Mouse (Mus musculus) limb, embryonic 11.5 days (tissue): ENCODE measurements around the gene Ssbp2. TPM values are rescaled to one million over a fixed set of nuclear protein-coding genes. Genes with fewer than 3 reads are reported as not detected.

Experiments used
- ATAC-seq: fragments of 200-750 bp; cut with Nextera tagmentation; 2 replicates; pipeline ENCODE4 v1.8.0; 2017; ENCODE audit warnings: low read depth; ENCODE audit not compliant: insufficient number of reproducible peaks, low FRiP score, low TSS enrichment
- DNase-seq: peaks from one replicate; pipeline ENCODE4 v3.0.0-alpha.2; 2015; ENCODE audit warnings: low spot score
- H3K27ac ChIP-seq: fragments of 300-500 bp; sonication (generic); replicated peaks from 2 replicates; pipeline ENCODE4 v1.5.1; 2014; ENCODE audit warnings: low read depth, mild to moderate bottlenecking, low read length
- H3K27me3 ChIP-seq: fragments of 300-500 bp; sonication (generic); 2 replicates; pipeline ENCODE4 v1.6.1; 2014; ENCODE audit warnings: mild to moderate bottlenecking, low read length, mixed read lengths; ENCODE audit not compliant: control insufficient read depth, insufficient read depth
- H3K36me3 ChIP-seq: fragments of 300-500 bp; sonication (generic); 2 replicates; pipeline ENCODE4 v1.6.1; 2014; ENCODE audit warnings: mild to moderate bottlenecking, low read length, moderate library complexity, mixed read lengths; ENCODE audit not compliant: control insufficient read depth, insufficient read depth
- H3K4me1 ChIP-seq: fragments of 300-500 bp; sonication (generic); 2 replicates; pipeline ENCODE4 v1.6.1; 2014; ENCODE audit warnings: low read length, mixed read lengths; ENCODE audit not compliant: control insufficient read depth, insufficient read depth
- H3K4me2 ChIP-seq: fragments of 300-500 bp; sonication (generic); 2 replicates; pipeline ENCODE4 v1.6.1; 2014; ENCODE audit warnings: low read depth, mild to moderate bottlenecking, moderate library complexity; ENCODE audit not compliant: severe bottlenecking
- H3K4me3 ChIP-seq: fragments of 300-500 bp; sonication (generic); 2 replicates; pipeline ENCODE4 v1.5.1; 2014; ENCODE audit warnings: low read depth, low read length
- H3K9ac ChIP-seq: fragments of 300-500 bp; sonication (generic); 2 replicates; pipeline ENCODE4 v1.6.1; 2014; ENCODE audit warnings: mild to moderate bottlenecking, low read length
- H3K9me3 ChIP-seq: fragments of 300-500 bp; sonication (generic); 2 replicates; pipeline ENCODE4 v1.6.1; 2016; ENCODE audit warnings: low read length; ENCODE audit not compliant: control insufficient read depth
- WGBS: fragments of 180-500 bp; shearing (Covaris S2); extraction: QIAGEN DNeasy Blood & Tissue Kit; methylation state at CpG from one replicate; pipeline ENCODE4 v1.1.7; 2014; 5-methylcytosine and 5-hydroxymethylcytosine counted together
- polyA plus RNA-seq: library from polyadenylated mRNA; unstranded; fragments of >200 nt; fragmentation: Nextera tagmentation; extraction: Ambion mirVana; gene quantifications from 2 replicates; pipeline ENCODE4 v1.2.1, GENCODE M21; 2014

Gene Ssbp2
- polyA plus RNA-seq, 1 experiment from 2014 or later: 237 TPM

DNA sequence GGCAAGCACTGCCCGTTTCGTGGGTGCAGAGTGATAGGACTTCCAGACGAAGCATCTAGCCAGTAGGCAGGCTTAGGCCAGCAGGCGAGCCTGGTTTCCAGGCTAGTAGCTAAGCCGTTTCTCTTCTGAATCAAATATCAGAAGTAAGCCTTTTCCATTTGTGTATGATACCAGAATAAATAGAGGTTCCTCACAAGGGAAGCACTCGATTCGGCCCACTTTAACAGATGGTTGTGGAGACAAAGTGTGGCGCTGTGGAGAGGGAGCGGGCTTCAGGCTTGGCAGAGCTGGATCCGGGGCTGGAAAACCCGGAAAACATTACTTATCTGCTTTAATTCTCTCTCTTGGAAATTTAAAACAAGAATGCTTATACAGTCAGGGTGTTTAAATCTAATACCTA is 27.1 kb upstream of the Ssbp2 start:
- H3K4me3 ChIP-seq: no peak overlapping the region
- 88% methylated on average over 11 of the region's 11 CpGs for WGBS

GRCm38 (mm10) chr13:91437931-91438330 is 22.2 kb upstream of the Ssbp2 start:
- 73% methylated on average over 3 of the region's 3 CpGs for WGBS
- Histone ChIP-seq H3K4me3 (no peak overlapping the region), H3K4me1 (no peaks in the 10 kb centered on the region), H3K27me3 (no peaks in the 10 kb centered on the region), H3K4me2 (no peak overlapping the region), H3K36me3 (no peaks in the 10 kb centered on the region), H3K27ac (no peak overlapping the region), H3K9ac (no peak overlapping the region), H3K9me3 (no peaks in the 10 kb centered on the region)
- DNase-seq: no peak
- ATAC-seq: no peak

More for the DNA sequence above, 27.1 kb upstream of the Ssbp2 start:
- Histone ChIP-seq H3K9me3 (no peaks in the 10 kb centered on the region), H3K9ac (no peak overlapping the region), H3K27ac (no peak overlapping the region), H3K4me2 (no peak overlapping the region), H3K36me3 (no peaks in the 10 kb centered on the region), H3K27me3 (no peaks in the 10 kb centered on the region), H3K4me1 (peaks cover 3% of the 10 kb centered on the region; the same call in 1 of the 2 replicates)
- ATAC-seq: no peak
- DNase-seq: no peak

- Histone ChIP-seq H3K4me1 (no peaks in the 10 kb centered on the region), H3K36me3 (no peaks in the 10 kb centered on the region), H3K4me2 (no peak overlapping the region), H3K4me3 (no peak overlapping the region), H3K9ac (no peak overlapping the region), H3K27me3 (no peaks in the 10 kb centered on the region), H3K9me3 (no peaks in the 10 kb centered on the region), H3K27ac (no peak overlapping the region)
- no peak for DNase-seq
- ATAC-seq: no peak
- 95% methylated on average over 5 of the region's 5 CpGs for WGBS
Observed at GRCm38 (mm10) chr13:91441476-91441875, 18.6 kb upstream of the Ssbp2 start.

DNA sequence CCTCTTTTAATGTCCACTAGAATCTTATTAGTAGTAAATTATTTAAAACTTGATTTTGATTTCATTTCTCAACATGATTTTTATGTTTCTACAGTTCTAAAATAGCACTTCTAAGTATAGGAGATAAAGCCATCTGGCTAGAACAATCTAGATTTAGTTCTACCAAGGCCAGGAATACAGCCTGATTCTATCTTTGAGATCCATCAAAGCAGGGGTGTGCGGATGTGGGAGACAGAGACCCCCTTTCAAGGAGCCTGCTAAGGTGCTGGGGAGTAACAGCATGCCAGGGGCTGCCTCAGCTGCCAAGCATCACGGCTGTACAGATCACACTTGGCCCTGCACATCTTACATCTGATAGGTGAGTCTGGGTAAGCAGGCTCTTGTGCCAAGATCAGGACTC is 13.4 kb upstream of the Ssbp2 start:
- Histone ChIP-seq H3K36me3 (no peaks in the 10 kb centered on the region), H3K4me3 (no peak overlapping the region), H3K9me3 (no peaks in the 10 kb centered on the region), H3K4me2 (no peak overlapping the region), H3K27me3 (no peaks in the 10 kb centered on the region), H3K27ac (no peak overlapping the region), H3K9ac (no peak overlapping the region), H3K4me1 (no peaks in the 10 kb centered on the region)
- 81% methylated on average over 2 of the region's 2 CpGs for WGBS
- DNase-seq (no peak), ATAC-seq (no peak)

DNA sequence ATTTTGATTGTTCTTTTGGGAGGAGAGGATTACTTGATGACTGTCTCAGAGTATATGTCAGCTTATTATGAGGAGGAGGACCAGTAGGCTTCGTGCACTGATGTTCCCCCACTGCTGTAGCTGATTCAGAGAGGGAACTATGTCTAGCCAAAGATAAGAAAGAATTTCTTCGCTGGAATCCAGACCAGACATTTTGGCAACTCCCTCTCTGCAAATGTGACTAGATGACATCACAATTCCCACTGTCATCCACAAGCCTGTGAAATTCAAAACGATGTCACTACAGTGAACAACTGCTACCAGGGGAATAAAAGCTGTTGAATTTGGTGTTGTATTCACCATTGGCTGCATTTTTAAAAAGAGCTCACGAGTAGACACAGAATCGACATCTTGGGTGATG is 11.1 kb upstream of the Ssbp2 start:
- no peak overlapping the region for H3K9ac ChIP-seq
- no peak overlapping the region for H3K27ac ChIP-seq
- H3K4me3 ChIP-seq: no peak overlapping the region
- WGBS: 85% methylated on average over 5 of the region's 5 CpGs
- no peaks in the 10 kb centered on the region for H3K27me3 ChIP-seq
- no peak for DNase-seq
- no peaks in the 10 kb centered on the region for H3K36me3 ChIP-seq
- ATAC-seq: no peak
- H3K4me1 ChIP-seq: no peaks in the 10 kb centered on the region
- no peaks in the 10 kb centered on the region for H3K9me3 ChIP-seq
- no peak overlapping the region for H3K4me2 ChIP-seq

- DNase-seq: no peak
- 80% methylated on average over 3 of the region's 3 CpGs for WGBS
- Histone ChIP-seq H3K27me3 (no peaks in the 10 kb centered on the region), H3K9ac (no peak overlapping the region), H3K27ac (no peak overlapping the region), H3K36me3 (no peaks in the 10 kb centered on the region), H3K4me1 (no peaks in the 10 kb centered on the region), H3K9me3 (no peaks in the 10 kb centered on the region), H3K4me2 (no peak overlapping the region), H3K4me3 (no peak overlapping the region)
- no peak for ATAC-seq
Observed at GRCm38 (mm10) chr13:91451405-91452166, 8.5 kb upstream of the Ssbp2 start.

GRCm38 (mm10) chr13:91452269-91452668 is 7.8 kb upstream of the Ssbp2 start:
- H3K9ac ChIP-seq: no peak overlapping the region
- H3K27ac ChIP-seq: no peak overlapping the region
- WGBS: 72% methylated on average over 3 of the region's 3 CpGs
- H3K27me3 ChIP-seq: no peaks in the 10 kb centered on the region
- ATAC-seq (no peak), DNase-seq (no peak)
- H3K4me3 ChIP-seq: no peak overlapping the region
- no peaks in the 10 kb centered on the region for H3K36me3 ChIP-seq
- no peaks in the 10 kb centered on the region for H3K9me3 ChIP-seq
- H3K4me2 ChIP-seq: no peak overlapping the region
- no peaks in the 10 kb centered on the region for H3K4me1 ChIP-seq

DNA sequence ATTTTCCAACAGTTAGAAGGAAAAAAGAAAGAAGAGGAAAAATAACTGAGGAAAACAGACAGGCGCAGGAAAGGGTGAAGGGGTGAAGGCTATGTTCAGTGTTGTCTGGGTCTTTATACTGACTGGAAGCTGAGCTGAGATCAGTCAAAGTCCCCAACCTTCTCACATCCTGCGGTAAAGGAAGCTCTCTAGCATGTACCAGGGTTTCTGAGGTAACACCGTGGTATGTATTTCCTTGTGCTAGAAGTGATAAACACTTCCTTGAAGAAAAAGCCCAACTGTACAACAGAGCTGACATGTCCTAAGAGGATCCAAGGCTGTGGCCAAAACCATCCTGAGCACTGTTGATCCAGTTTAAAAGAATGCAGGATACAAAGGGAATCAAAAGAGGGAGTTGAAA is 6.8 kb upstream of the Ssbp2 start:
- ATAC-seq (no peak), DNase-seq (no peak)
- WGBS: 92% methylated on average over 3 of the region's 3 CpGs
- Histone ChIP-seq H3K27ac (no peak overlapping the region), H3K9me3 (no peaks in the 10 kb centered on the region), H3K4me2 (no peak overlapping the region), H3K4me3 (no peak overlapping the region), H3K27me3 (no peaks in the 10 kb centered on the region), H3K9ac (no peak overlapping the region), H3K36me3 (no peaks in the 10 kb centered on the region), H3K4me1 (no peaks in the 10 kb centered on the region)

DNA sequence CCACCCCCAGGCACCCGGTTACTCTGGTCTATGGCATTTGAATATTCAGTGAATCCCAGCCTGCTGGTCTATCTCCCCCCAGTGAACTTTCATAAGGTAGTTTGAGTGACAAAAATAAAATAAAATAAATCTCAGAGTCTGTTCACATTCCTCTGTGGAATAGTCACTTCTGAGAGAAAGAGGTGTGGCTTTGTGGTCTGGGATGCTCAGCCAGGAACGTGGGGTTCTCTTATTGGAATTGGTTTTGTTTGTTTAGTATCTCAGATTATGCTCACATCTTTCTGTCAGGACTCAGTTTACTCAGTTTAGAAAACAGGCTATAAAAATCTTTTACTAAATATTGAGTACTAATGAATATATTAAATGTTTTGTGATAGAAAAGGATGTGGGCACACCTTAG is 4.0 kb upstream of the Ssbp2 start:
- Histone ChIP-seq H3K36me3 (no peaks in the 10 kb centered on the region), H3K27me3 (no peaks in the 10 kb centered on the region), H3K4me2 (no peak overlapping the region), H3K4me3 (no peak overlapping the region), H3K9me3 (no peaks in the 10 kb centered on the region), H3K4me1 (peaks cover 5% of the 10 kb centered on the region; the same call in 1 of the 2 replicates), H3K27ac (no peak overlapping the region), H3K9ac (no peak overlapping the region)
- WGBS: 59% methylated on average over 2 of the region's 2 CpGs
- DNase-seq (no peak), ATAC-seq (no peak)
